Mouse (Mus musculus): ENCODE data around the gene Arhgap10. TPM values are rescaled to one million over a fixed set of nuclear protein-coding genes. Genes with fewer than 3 reads are reported as not detected.

Arhgap10 gene
- total RNA-seq, 2 experiments from 2014 or later = 74.6 to 74.9 TPM

GRCm38 (mm10) chr8:77294599-77294998, 223.2 kb downstream of the Arhgap10 start:
- DNase-seq (ENCODE audit: low spot score in 2 of 2) = no peak

- DNase-seq (ENCODE audit: low spot score in 2 of 2) = no peak
Observed at GRCm38 (mm10) chr8:77292649-77293048, 225.1 kb downstream of the Arhgap10 start.

- DNase-seq (ENCODE audit: low spot score in 2 of 2) = no peak
Observed at GRCm38 (mm10) chr8:77292120-77292519, 225.6 kb downstream of the Arhgap10 start.

- DNase-seq (ENCODE audit: low spot score in 2 of 2) = no peak
Observed at GRCm38 (mm10) chr8:77288492-77288891, 229.3 kb downstream of the Arhgap10 start.

- DNase-seq (ENCODE audit: low spot score in 2 of 2) = no peak
Observed at GRCm38 (mm10) chr8:77288065-77288464, 229.7 kb downstream of the Arhgap10 start.

GRCm38 (mm10) chr8:77284473-77284872, 233.3 kb downstream of the Arhgap10 start:
- DNase-seq (ENCODE audit: low spot score in 2 of 2) = no peak

GRCm38 (mm10) chr8:77282605-77283236, 235.0 kb downstream of the Arhgap10 start:
- no peak for DNase-seq (ENCODE audit: low spot score in 2 of 2)

GRCm38 (mm10) chr8:77279977-77280376, 237.8 kb downstream of the Arhgap10 start:
- DNase-seq (ENCODE audit: low spot score in 2 of 2) = no peak

GRCm38 (mm10) chr8:77278246-77278645, 239.5 kb downstream of the Arhgap10 start:
- no peak for DNase-seq (ENCODE audit: low spot score in 2 of 2)

GRCm38 (mm10) chr8:77276827-77277226, 240.9 kb downstream of the Arhgap10 start:
- DNase-seq (ENCODE audit: low spot score in 2 of 2) = no peak

GRCm38 (mm10) chr8:77275571-77275970, 242.2 kb downstream of the Arhgap10 start:
- DNase-seq (ENCODE audit: low spot score in 2 of 2) = no peak

- DNase-seq (ENCODE audit: low spot score in 2 of 2) = no peak
Observed at GRCm38 (mm10) chr8:77272136-77272535, 245.6 kb downstream of the Arhgap10 start.

GRCm38 (mm10) chr8:77267941-77268405, 249.8 kb downstream of the Arhgap10 start:
- DNase-seq (ENCODE audit: low spot score in 2 of 2) = no peak

- no peak for DNase-seq (ENCODE audit: low spot score in 2 of 2)
Observed at GRCm38 (mm10) chr8:77262216-77263009, 255.3 kb downstream of the Arhgap10 start.

- DNase-seq (ENCODE audit: low spot score in 2 of 2) = no peak
Observed at GRCm38 (mm10) chr8:77261215-77261614, 256.5 kb downstream of the Arhgap10 start.

- no peak for DNase-seq (ENCODE audit: low spot score in 2 of 2)
Observed at GRCm38 (mm10) chr8:77257085-77257451, 260.7 kb downstream of the Arhgap10 start.

- DNase-seq (ENCODE audit: low spot score in 2 of 2) = no peak
Observed at GRCm38 (mm10) chr8:77256450-77257084, 261.2 kb downstream of the Arhgap10 start.

- no peak for DNase-seq (ENCODE audit: low spot score in 2 of 2)
Observed at GRCm38 (mm10) chr8:77254466-77254865, 263.3 kb downstream of the Arhgap10 start.

- no peak for DNase-seq (ENCODE audit: low spot score in 2 of 2)
Observed at GRCm38 (mm10) chr8:77251134-77251533, 266.6 kb downstream of the Arhgap10 start.

- no peak for DNase-seq (ENCODE audit: low spot score in 2 of 2)
Observed at GRCm38 (mm10) chr8:77250094-77250493, 267.7 kb downstream of the Arhgap10 start.

GRCm38 (mm10) chr8:77241381-77241780, 276.4 kb downstream of the Arhgap10 start:
- no peak for DNase-seq (ENCODE audit: low spot score in 2 of 2)

- no peak for DNase-seq (ENCODE audit: low spot score in 2 of 2)
Observed at GRCm38 (mm10) chr8:77239462-77239861, 278.3 kb downstream of the Arhgap10 start.
